Comparison of ENCODE assay signal across 8 mouse cellular contexts in genomic region chr11:32357686-32358085, GRCm38 (mm10). TPM values are rescaled to one million over a fixed set of nuclear protein-coding genes. Genes with fewer than 3 reads are reported as not detected.
DNase-seq lines count a peak whose midpoint lies in the region; ATAC-seq and TF ChIP-seq lines count a peak whose summit lies in the region.

No protein-coding gene starts in this region.

- H3K36me3 ChIP-seq in kidney, adult 2 months (ENCODE audit: control insufficient read depth, insufficient read depth, low read length): no peaks in the 10 kb centered on the region
- H3K36me3 ChIP-seq in kidney, embryonic 15.5 days: peaks cover 19% of the 10 kb centered on the region; the same call in 1 of the 2 replicates
- no peaks in the 10 kb centered on the region; the same call in 1 of the 2 replicates for H3K36me3 ChIP-seq in liver, embryonic 11.5 days (ENCODE audit: control insufficient read depth, insufficient read depth, low read length)

- no peak overlapping the region for H3K9ac ChIP-seq in kidney, embryonic 15.5 days
- H3K9ac ChIP-seq in liver, embryonic 11.5 days (ENCODE audit: low read depth, low read length): no peak overlapping the region

- 50% methylated on average over 9 of the region's 9 CpGs for WGBS in kidney, adult 2 months
- 40% methylated on average over 9 of the region's 9 CpGs for WGBS in kidney, embryonic 15.5 days
- 49% methylated on average over 9 of the region's 9 CpGs for WGBS in liver, embryonic 11.5 days

- TF ChIP-seq CTCF in kidney, adult 2 months (conservative IDR thresholded peaks at IDR 0.05; ENCODE audit: insufficient read depth, insufficient read length, low read depth, low read length): no peak

- no peaks in the 10 kb centered on the region for H3K27me3 ChIP-seq in kidney, adult 2 months (replicated peaks; ENCODE audit: control insufficient read depth, insufficient read depth, low read length)
- H3K27me3 ChIP-seq in kidney, embryonic 15.5 days: no peaks in the 10 kb centered on the region
- no peaks in the 10 kb centered on the region for H3K27me3 ChIP-seq in liver, embryonic 11.5 days (replicated peaks; ENCODE audit: control insufficient read depth, insufficient read depth, low read length)

- ATAC-seq in kidney, embryonic 15.5 days (replicated peaks; ENCODE audit: low FRiP score): no peak
- ATAC-seq in liver, embryonic 11.5 days (replicated peaks; ENCODE audit: low FRiP score): no peak

- peak; percentile 22 for DNase-seq in kidney, adult 2 months
- peak; percentile 81 for DNase-seq in adipocyte (ENCODE audit: low spot score)
- peak; percentile 85 for DNase-seq in heart, adult 8-10 months (ENCODE audit: low spot score)
- peak; percentile 85 for DNase-seq in lung, postnatal 10 days
- peak; percentile 71 to 80 for DNase-seq in urinary bladder, postnatal 36 days (ENCODE audit: low spot score in 2 of 2)
- no peak for DNase-seq in liver, embryonic 11.5 days (ENCODE audit: low spot score)
- no peak for DNase-seq in thymus, postnatal 0 days (ENCODE audit: low spot score)

- no peak for TF ChIP-seq POLR2A in kidney, adult 2 months (IDR thresholded peaks at IDR 0.05; ENCODE audit: low read depth, low read length)

- H3K4me3 ChIP-seq in kidney, adult 2 months (ENCODE audit: insufficient read depth, low read depth, low read length): no peak overlapping the region
- H3K4me3 ChIP-seq in kidney, embryonic 15.5 days (replicated peaks): no peak overlapping the region
- no peak overlapping the region for H3K4me3 ChIP-seq in liver, embryonic 11.5 days (ENCODE audit: low read depth, low read length)

- H3K4me2 ChIP-seq in kidney, embryonic 15.5 days: no peak overlapping the region
- H3K4me2 ChIP-seq in liver, embryonic 11.5 days: no peak overlapping the region

- H3K9me3 ChIP-seq in kidney, embryonic 15.5 days (replicated peaks): no peaks in the 10 kb centered on the region
- H3K9me3 ChIP-seq in liver, embryonic 11.5 days (ENCODE audit: control insufficient read depth, low read length): no peaks in the 10 kb centered on the region

- H3K27ac ChIP-seq in kidney, adult 2 months (ENCODE audit: insufficient read depth, low read depth, low read length): no peak overlapping the region
- H3K27ac ChIP-seq in kidney, embryonic 15.5 days: no peak overlapping the region
- no peak overlapping the region for H3K27ac ChIP-seq in liver, embryonic 11.5 days (ENCODE audit: low read depth, low read length)

- no peaks in the 10 kb centered on the region for H3K4me1 ChIP-seq in kidney, adult 2 months (ENCODE audit: control insufficient read depth, insufficient read depth, low read length)
- H3K4me1 ChIP-seq in kidney, embryonic 15.5 days: peaks cover 32% of the 10 kb centered on the region
- peaks cover 5% of the 10 kb centered on the region; the same call in 1 of the 2 replicates for H3K4me1 ChIP-seq in liver, embryonic 11.5 days (replicated peaks; ENCODE audit: control insufficient read depth, insufficient read depth, low read length)

RNA-seq across cellular contexts. Expression of gene Sh3pxd2b, which starts 10.1 kb away (rescaled TPM):
- 3.7 TPM in 2 replicates for polyA plus RNA-seq in kidney, adult 2 months (2012; rRNA removed)
- polyA plus RNA-seq in kidney, embryonic 15.5 days (2015; fragmentation: Nextera tagmentation; extraction: Ambion mirVana): 18.2 and 21.8 TPM in 2 replicates
- 1 to 10 TPM; 2.3 to 4.9 (median 3.3) TPM for total RNA-seq in heart, adult 8-10 months (2022)
- 7.4 and 8.2 TPM in 2 replicates for polyA plus RNA-seq in liver, embryonic 11.5 days (2014; fragmentation: Nextera tagmentation; extraction: Ambion mirVana)
- polyA plus RNA-seq in thymus, postnatal 0 days (2015; fragmentation: Nextera tagmentation; extraction: Ambion mirVana): 2.3 and 2.7 TPM in 2 replicates

RNA-seq across cellular contexts. Expression of gene Hbq1a, which starts 57.8 kb away (rescaled TPM):
- 0.18 and 0.45 TPM in 2 replicates for polyA plus RNA-seq in kidney, adult 2 months (2012; rRNA removed)
- 0.53 and 0.80 TPM in 2 replicates for polyA plus RNA-seq in kidney, embryonic 15.5 days (2015; fragmentation: Nextera tagmentation; extraction: Ambion mirVana)
- under 1 TPM in 1 of 4 experiments, not detected in 3; 0.83 TPM for total RNA-seq in heart, adult 8-10 months (2022)
- polyA plus RNA-seq in liver, embryonic 11.5 days (2014; fragmentation: Nextera tagmentation; extraction: Ambion mirVana): 0.47 and 0.92 TPM in 2 replicates
- polyA plus RNA-seq in thymus, postnatal 0 days (2015; fragmentation: Nextera tagmentation; extraction: Ambion mirVana): not detected in 2 replicates

Comparison
In these comparisons a context has a peak if more than half of its experiments do, and no peak if none do; other contexts are left out.
1. DNase-seq: peak in kidney, adult 2 months (single experiment), adipocyte (single experiment), heart, adult 8-10 months (single experiment), lung, postnatal 10 days (single experiment) and urinary bladder, postnatal 36 days (2 of 2); none in liver, embryonic 11.5 days (single experiment) and thymus, postnatal 0 days (single experiment).